Mouse (Mus musculus) embryonic fibroblast, embryonic 13.5 days (primary cell): ENCODE results near the gene Nme3.

Experiments
- CTCF ChIP-seq: IDR thresholded peaks from 2 replicates; pipeline ENCODE4 v1.5.1; 2011; ENCODE audit warnings: mild to moderate bottlenecking, control low read depth, low read length, moderate library complexity, borderline replicate concordance; ENCODE audit not compliant: insufficient read depth
- POLR2A ChIP-seq: IDR thresholded peaks from 2 replicates; pipeline ENCODE4 v1.6.1; 2011; ENCODE audit warnings: low read depth, mild to moderate bottlenecking, control low read depth, low read length, moderate library complexity

- TF ChIP-seq POLR2A = peak; percentile 82
- no peak for TF ChIP-seq CTCF
Observed at GRCm38 (mm10) chr17:24894995-24895547, 1.2 kb upstream of the Nme3 start, which contains the start of the genes Eme2 and Mrps34.
